Mouse (Mus musculus) kidney, embryonic 16.5 days (tissue): ENCODE measurements around the gene Olfr661. TPM values are rescaled to one million over a fixed set of nuclear protein-coding genes. Genes with fewer than 3 reads are reported as not detected.
A peak's percentile ranks its signal among the peaks of the same experiment; 100 is the strongest.

ENCODE experiments used
- ATAC-seq: fragments of 200-750 bp; cut with Nextera tagmentation; 2 replicates; pipeline ENCODE4 v1.8.0; 2017; ENCODE audit warnings: moderate TSS enrichment; ENCODE audit not compliant: low FRiP score, low TSS enrichment
- H3K27ac ChIP-seq: fragments of 300-500 bp; sonication (generic); 2 replicates; pipeline ENCODE4 v1.5.1; 2014; ENCODE audit warnings: low read length
- H3K27me3 ChIP-seq: fragments of 300-500 bp; sonication (generic); 2 replicates; pipeline ENCODE4 v1.6.1; 2014; ENCODE audit warnings: low read length, control low read depth, mixed read lengths; ENCODE audit not compliant: insufficient read depth
- H3K36me3 ChIP-seq: fragments of 300-500 bp; sonication (generic); 2 replicates; pipeline ENCODE4 v1.6.1; 2014; ENCODE audit warnings: low read length, control low read depth, mixed read lengths; ENCODE audit not compliant: insufficient read depth
- H3K4me1 ChIP-seq: fragments of 300-500 bp; sonication (generic); 2 replicates; pipeline ENCODE4 v1.6.1; 2014; ENCODE audit warnings: low read length, control low read depth, mixed read lengths; ENCODE audit not compliant: insufficient read depth
- H3K4me2 ChIP-seq: fragments of 300-500 bp; sonication (generic); replicated peaks from 2 replicates; pipeline ENCODE4 v1.6.1; 2014; ENCODE audit warnings: low read depth, low read length
- H3K4me3 ChIP-seq: fragments of 300-500 bp; sonication (generic); 2 replicates; pipeline ENCODE4 v1.5.1; 2014; ENCODE audit warnings: mild to moderate bottlenecking, low read length
- H3K9ac ChIP-seq: fragments of 300-500 bp; sonication (generic); replicated peaks from 2 replicates; pipeline ENCODE4 v1.6.1; 2014; ENCODE audit warnings: low read length
- H3K9me3 ChIP-seq: fragments of 300-500 bp; sonication (generic); 2 replicates; pipeline ENCODE4 v1.6.1; 2016; ENCODE audit warnings: low read length, control low read depth
- WGBS: fragments of 180-500 bp; shearing (Covaris S2); extraction: QIAGEN DNeasy Blood & Tissue Kit; methylation state at CpG from one replicate; pipeline ENCODE4 v1.1.7; 2014; 5-methylcytosine and 5-hydroxymethylcytosine counted together
- polyA plus RNA-seq: library from polyadenylated mRNA; unstranded; fragments of >200 nt; fragmentation: Nextera tagmentation; extraction: Ambion mirVana; gene quantifications from 2 replicates; pipeline ENCODE4 v1.2.1, GENCODE M21; 2015

The Olfr661 gene
- polyA plus RNA-seq, result not detected in 2 replicates

DNA sequence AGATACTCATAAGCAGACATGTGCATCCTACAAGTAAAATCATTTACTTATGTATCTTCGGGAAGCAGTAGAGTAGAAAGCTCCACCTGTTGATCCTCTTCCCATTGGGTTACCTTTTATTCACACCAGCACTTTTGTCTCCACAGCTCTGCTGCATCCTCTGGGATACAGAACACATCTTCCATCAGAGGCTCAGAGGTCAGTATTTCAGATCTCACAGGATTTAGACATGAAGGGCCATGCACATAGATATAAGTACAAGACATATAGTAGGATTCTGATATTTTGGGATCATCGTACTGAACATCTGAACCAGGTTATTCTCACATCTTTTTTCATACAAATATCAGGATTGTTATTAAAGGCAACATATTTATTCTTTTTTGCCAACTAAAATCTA is at the start of gene Olfr661:
Olfr661 (plus strand) TSS at position 301 of the 400 bp plus-strand sequence.
- no peak within 1 kb of the TSS for H3K4me2 ChIP-seq
- 91% methylated on average over 2 of the region's 2 CpGs for WGBS
- no peaks in the 10 kb centered on the region for H3K36me3 ChIP-seq
- H3K9ac ChIP-seq, result no peak within 1 kb of the TSS
- H3K9me3 ChIP-seq, result no peaks in the 10 kb centered on the region
- ATAC-seq, result no peak
- H3K27me3 ChIP-seq, result no peaks in the 10 kb centered on the region
- no peak within 1 kb of the TSS for H3K27ac ChIP-seq
- H3K4me3 ChIP-seq, result no peak within 1 kb of the TSS
- no peaks in the 10 kb centered on the region for H3K4me1 ChIP-seq

DNA sequence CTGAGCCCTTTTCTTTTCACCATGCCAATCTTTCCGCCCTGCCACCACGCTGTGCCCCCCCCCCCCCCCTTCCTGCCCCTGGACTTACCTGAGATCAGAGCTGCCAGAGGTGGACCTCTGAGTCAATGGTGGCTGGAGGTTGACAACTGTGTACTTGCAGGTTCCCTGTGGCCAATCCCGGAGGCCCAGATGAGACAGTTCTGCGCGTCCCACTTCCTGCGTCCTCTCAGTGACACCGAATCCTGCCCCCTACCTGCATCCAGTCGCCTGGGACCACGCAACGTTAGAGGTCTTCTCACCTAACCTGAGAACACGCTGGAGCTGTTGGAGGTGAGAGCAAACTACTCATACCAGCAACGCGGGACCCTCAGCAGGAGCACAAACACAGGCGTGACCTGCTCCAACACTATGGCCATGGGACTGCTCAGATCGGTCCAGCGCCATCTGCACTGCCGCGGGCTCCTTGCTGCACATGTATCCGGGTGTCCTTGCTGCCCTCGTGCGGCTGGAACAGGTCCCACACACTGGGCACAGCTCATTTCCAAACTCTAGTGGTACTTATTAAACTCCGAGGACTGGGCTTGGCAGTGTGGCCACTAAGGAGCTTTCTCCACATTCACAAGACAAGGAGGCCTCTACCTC is 39.3 kb upstream of the Olfr661 start, which contains the start of gene Olfr658:
Olfr658 (minus strand) TSS at position 465 of the 642 bp plus-strand sequence.
- H3K27ac ChIP-seq, result no peak within 1 kb of the TSS
- ATAC-seq, result peak; percentile 97
- H3K36me3 ChIP-seq, result no peaks in the 10 kb centered on the region
- no peak within 1 kb of the TSS for H3K9ac ChIP-seq
- 23% methylated on average over 22 of the region's 22 CpGs for WGBS
- peak within 1 kb of the TSS; percentile 51 for H3K4me2 ChIP-seq
- no peaks in the 10 kb centered on the region for H3K9me3 ChIP-seq
- no peaks in the 10 kb centered on the region for H3K4me1 ChIP-seq
- H3K4me3 ChIP-seq, result peak within 1 kb of the TSS; percentile 26
- no peaks in the 10 kb centered on the region for H3K27me3 ChIP-seq

DNA sequence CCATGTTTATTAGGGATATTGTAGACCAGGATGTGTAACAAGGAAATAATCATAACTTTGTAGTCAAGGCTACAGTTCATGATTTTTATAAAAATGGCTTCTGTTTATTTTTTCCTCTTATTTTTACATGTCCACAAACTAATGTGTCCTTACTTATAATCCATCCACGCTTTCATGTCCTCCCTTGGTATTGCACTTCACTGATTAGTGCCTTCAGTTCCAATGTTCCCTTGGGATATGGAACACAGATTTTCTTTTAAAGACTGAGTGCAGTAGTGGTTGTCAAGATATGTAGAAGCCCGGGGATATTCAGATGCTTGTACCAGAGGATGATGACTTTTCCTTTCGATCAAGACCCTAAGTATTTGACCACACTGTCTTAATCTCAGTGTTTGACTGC is 19.8 kb upstream of the Olfr661 start, which contains the start of gene Olfr659:
Olfr659 (plus strand) TSS at position 301 of the 400 bp plus-strand sequence.
- no peaks in the 10 kb centered on the region for H3K9me3 ChIP-seq
- no peaks in the 10 kb centered on the region for H3K36me3 ChIP-seq
- no peak within 1 kb of the TSS for H3K4me3 ChIP-seq
- H3K4me1 ChIP-seq, result no peaks in the 10 kb centered on the region
- no peak within 1 kb of the TSS for H3K4me2 ChIP-seq
- no peak within 1 kb of the TSS for H3K9ac ChIP-seq
- no peaks in the 10 kb centered on the region for H3K27me3 ChIP-seq
- 84% methylated on average over 3 of the region's 3 CpGs for WGBS
- ATAC-seq, result no peak
- H3K27ac ChIP-seq, result no peak within 1 kb of the TSS

Other genes starting within 250 kb of the Olfr661 start
- 1.2 and 1.5 TPM in 2 replicates for gene Trim30a, start 221.3 kb upstream of the Olfr661 start, polyA plus RNA-seq
- gene Trim30d, start 178.7 kb upstream of the Olfr661 start, polyA plus RNA-seq, result 0.35 and 0.42 TPM in 2 replicates
- gene Olfr651, start 136.4 kb upstream of the Olfr661 start, polyA plus RNA-seq, result not detected in 2 replicates
- gene Olfr652, start 125.6 kb upstream of the Olfr661 start, polyA plus RNA-seq, result not detected in 2 replicates
- not detected in 2 replicates for gene Olfr653, start 109.2 kb upstream of the Olfr661 start, polyA plus RNA-seq
- not detected in 2 replicates for gene Olfr654, start 99.5 kb upstream of the Olfr661 start, polyA plus RNA-seq
- not detected in 2 replicates for gene Olfr655, start 84.7 kb upstream of the Olfr661 start, polyA plus RNA-seq
- not detected in 2 replicates for gene Olfr656, start 72.5 kb upstream of the Olfr661 start, polyA plus RNA-seq
- gene Olfr657, start 61.7 kb upstream of the Olfr661 start, polyA plus RNA-seq, result not detected in 2 replicates
- gene Olfr658, start 39.2 kb upstream of the Olfr661 start, polyA plus RNA-seq, result not detected in 2 replicates
- not detected in 2 replicates for gene Olfr659, start 19.7 kb upstream of the Olfr661 start, polyA plus RNA-seq
- not detected in 2 replicates for gene Usp17le, start 91.0 kb downstream of the Olfr661 start, polyA plus RNA-seq
- gene Usp17lb, start 156.1 kb downstream of the Olfr661 start, polyA plus RNA-seq, result not detected in 2 replicates
- gene Usp17la, start 170.5 kb downstream of the Olfr661 start, polyA plus RNA-seq, result not detected in 2 replicates
- gene Olfr665, start 191.5 kb downstream of the Olfr661 start, polyA plus RNA-seq, result not detected in 2 replicates
- gene Olfr666, start 209.5 kb downstream of the Olfr661 start, polyA plus RNA-seq, result not detected in 2 replicates
- gene Olfr667, start 235.0 kb downstream of the Olfr661 start, polyA plus RNA-seq, result not detected in 2 replicates
- gene Olfr668, start 241.6 kb downstream of the Olfr661 start, polyA plus RNA-seq, result not detected in 2 replicates
- gene Olfr669, start 247.7 kb downstream of the Olfr661 start, polyA plus RNA-seq, result not detected in 2 replicates